Mouse (Mus musculus): ENCODE measurements around the gene Fuz.

DNA sequence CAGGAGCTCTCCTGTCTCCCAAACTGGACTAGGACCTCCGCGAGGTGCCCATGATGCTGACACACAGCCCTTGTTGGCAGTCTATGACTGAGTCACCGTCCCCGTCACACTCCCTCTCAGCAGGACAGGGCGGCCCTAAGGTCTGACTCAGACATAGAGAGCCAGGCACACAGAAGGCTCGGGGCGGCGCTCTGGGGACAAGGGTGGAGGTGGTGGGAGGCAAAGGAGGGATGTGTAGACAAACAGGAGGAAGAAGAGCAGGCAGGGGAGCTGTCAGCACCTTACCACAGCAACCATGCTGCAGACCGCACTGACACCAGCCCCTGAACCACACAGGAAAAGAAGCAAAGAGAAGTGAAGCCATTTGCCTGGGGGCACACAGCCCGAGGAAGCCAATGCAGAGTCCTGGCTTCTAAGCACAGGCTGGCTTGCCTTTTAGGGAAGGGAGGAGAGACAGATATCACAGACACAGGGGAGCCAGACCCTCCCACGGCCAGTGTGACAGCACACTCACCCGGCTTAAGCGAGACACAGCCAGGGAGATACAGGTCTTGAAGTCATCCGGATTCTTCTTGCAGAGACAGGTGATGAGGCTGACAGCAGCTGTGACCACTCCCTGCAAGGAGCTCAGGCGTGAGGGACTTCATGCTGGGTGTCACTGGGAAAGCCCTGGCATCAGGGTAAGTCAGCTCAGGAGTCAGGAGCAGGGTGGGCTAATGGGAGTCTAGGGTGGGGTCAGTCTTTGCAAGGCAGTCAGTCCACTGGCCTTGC lies 13.0 kb downstream of the Fuz start:
- TF ChIP-seq CTCF (IDR thresholded peaks at IDR 0.05; ENCODE audit: low read depth) (no peak), EP300 (IDR thresholded peaks at IDR 0.05; ENCODE audit: low read depth) (no peak)

Data from heart, postnatal 0 days (tissue).